Mouse (Mus musculus): ENCODE data around the gene Itga9. TPM values are rescaled to one million over a fixed set of nuclear protein-coding genes. Genes with fewer than 3 reads are reported as not detected.

Gene Itga9
- polyA plus RNA-seq, 1 experiment from 2014 or later, result 2.0 TPM

GRCm38 (mm10) chr9:118831080-118831479, 224.6 kb downstream of the Itga9 start:
- Histone ChIP-seq H3K4me1 (no peaks in the 10 kb centered on the region; the same call in 1 of the 2 replicates), H3K27me3 (replicated peaks) (no peaks in the 10 kb centered on the region), H3K9ac (no peak overlapping the region), H3K9me3 (no peaks in the 10 kb centered on the region), H3K4me2 (no peak overlapping the region), H3K4me3 (no peak overlapping the region), H3K36me3 (replicated peaks) (no peaks in the 10 kb centered on the region), H3K27ac (no peak overlapping the region)
- 59% methylated on average over 11 of the region's 11 CpGs for WGBS
- no peak for ATAC-seq (replicated peaks)

- no peak overlapping the region for H3K9ac ChIP-seq
- 81% methylated on average over 3 of the region's 3 CpGs for WGBS
- H3K36me3 ChIP-seq (replicated peaks), result no peaks in the 10 kb centered on the region
- H3K9me3 ChIP-seq, result no peaks in the 10 kb centered on the region
- H3K4me2 ChIP-seq, result no peak overlapping the region
- H3K27ac ChIP-seq, result no peak overlapping the region
- no peaks in the 10 kb centered on the region for H3K27me3 ChIP-seq (replicated peaks)
- no peaks in the 10 kb centered on the region; the same call in 1 of the 2 replicates for H3K4me1 ChIP-seq
- no peak for ATAC-seq (replicated peaks)
- no peak overlapping the region for H3K4me3 ChIP-seq
Measured at GRCm38 (mm10) chr9:118832533-118832932, 226.0 kb downstream of the Itga9 start.

- Histone ChIP-seq H3K4me3 (no peak overlapping the region), H3K27me3 (replicated peaks) (no peaks in the 10 kb centered on the region), H3K9ac (no peak overlapping the region), H3K9me3 (no peaks in the 10 kb centered on the region), H3K36me3 (replicated peaks) (no peaks in the 10 kb centered on the region), H3K4me1 (no peaks in the 10 kb centered on the region; the same call in 1 of the 2 replicates), H3K27ac (no peak overlapping the region), H3K4me2 (no peak overlapping the region)
- 77% methylated on average over 8 of the region's 8 CpGs for WGBS
- no peak for ATAC-seq (replicated peaks)
Measured at GRCm38 (mm10) chr9:118833413-118833812, 226.9 kb downstream of the Itga9 start.

GRCm38 (mm10) chr9:118838910-118839667, 232.6 kb downstream of the Itga9 start:
- Histone ChIP-seq H3K27ac (no peak overlapping the region), H3K36me3 (replicated peaks) (no peaks in the 10 kb centered on the region), H3K4me1 (no peaks in the 10 kb centered on the region), H3K9ac (no peak overlapping the region), H3K27me3 (replicated peaks) (no peaks in the 10 kb centered on the region), H3K4me3 (no peak overlapping the region), H3K9me3 (no peaks in the 10 kb centered on the region), H3K4me2 (no peak overlapping the region)
- no peak for ATAC-seq (replicated peaks)
- 82% methylated on average over 7 of the region's 7 CpGs for whole genome bisulfite sequencing

- H3K9me3 ChIP-seq, result no peaks in the 10 kb centered on the region
- no peak overlapping the region for H3K27ac ChIP-seq
- no peak overlapping the region for H3K4me2 ChIP-seq
- 87% methylated on average over 6 of the region's 6 CpGs for WGBS
- ATAC-seq (replicated peaks), result no peak
- no peaks in the 10 kb centered on the region for H3K36me3 ChIP-seq (replicated peaks)
- no peak overlapping the region for H3K4me3 ChIP-seq
- H3K27me3 ChIP-seq (replicated peaks), result no peaks in the 10 kb centered on the region
- no peaks in the 10 kb centered on the region for H3K4me1 ChIP-seq
- H3K9ac ChIP-seq, result no peak overlapping the region
Measured at GRCm38 (mm10) chr9:118841247-118841646, 234.8 kb downstream of the Itga9 start.

- Histone ChIP-seq H3K4me1 (no peaks in the 10 kb centered on the region), H3K4me3 (no peak overlapping the region), H3K27ac (no peak overlapping the region), H3K27me3 (replicated peaks) (no peaks in the 10 kb centered on the region), H3K9ac (no peak overlapping the region), H3K9me3 (no peaks in the 10 kb centered on the region), H3K36me3 (replicated peaks) (no peaks in the 10 kb centered on the region), H3K4me2 (no peak overlapping the region)
- 81% methylated on average over 7 of the region's 7 CpGs for WGBS
- no peak for ATAC-seq (replicated peaks)
Measured at GRCm38 (mm10) chr9:118841907-118842432, 235.5 kb downstream of the Itga9 start.

GRCm38 (mm10) chr9:118843711-118844110, 237.2 kb downstream of the Itga9 start:
- H3K27ac ChIP-seq, result no peak overlapping the region
- H3K27me3 ChIP-seq (replicated peaks), result no peaks in the 10 kb centered on the region
- no peak overlapping the region for H3K4me2 ChIP-seq
- H3K9ac ChIP-seq, result no peak overlapping the region
- no peaks in the 10 kb centered on the region for H3K36me3 ChIP-seq (replicated peaks)
- H3K9me3 ChIP-seq, result no peaks in the 10 kb centered on the region
- H3K4me1 ChIP-seq, result no peaks in the 10 kb centered on the region
- no peak overlapping the region for H3K4me3 ChIP-seq
- 86% methylated on average over 5 of the region's 5 CpGs for WGBS
- ATAC-seq (replicated peaks), result no peak

GRCm38 (mm10) chr9:118845003-118845402, 238.5 kb downstream of the Itga9 start:
- 75% methylated on average over 5 of the region's 5 CpGs for WGBS
- no peak overlapping the region for H3K27ac ChIP-seq
- ATAC-seq (replicated peaks), result no peak
- no peaks in the 10 kb centered on the region for H3K9me3 ChIP-seq
- H3K4me2 ChIP-seq, result no peak overlapping the region
- H3K4me3 ChIP-seq, result no peak overlapping the region
- H3K27me3 ChIP-seq (replicated peaks), result no peaks in the 10 kb centered on the region
- no peak overlapping the region for H3K9ac ChIP-seq
- H3K4me1 ChIP-seq, result no peaks in the 10 kb centered on the region
- H3K36me3 ChIP-seq (replicated peaks), result no peaks in the 10 kb centered on the region

- no peak overlapping the region for H3K9ac ChIP-seq
- no peaks in the 10 kb centered on the region for H3K4me1 ChIP-seq
- H3K36me3 ChIP-seq (replicated peaks), result no peaks in the 10 kb centered on the region
- ATAC-seq (replicated peaks), result no peak
- no peaks in the 10 kb centered on the region for H3K27me3 ChIP-seq (replicated peaks)
- H3K27ac ChIP-seq, result no peak overlapping the region
- no peak overlapping the region for H3K4me2 ChIP-seq
- no peaks in the 10 kb centered on the region for H3K9me3 ChIP-seq
- H3K4me3 ChIP-seq, result no peak overlapping the region
- 93% methylated on average over 3 of the region's 3 CpGs for WGBS
Measured at GRCm38 (mm10) chr9:118846766-118847165, 240.3 kb downstream of the Itga9 start.

GRCm38 (mm10) chr9:118856665-118857064, 250.2 kb downstream of the Itga9 start:
- Histone ChIP-seq H3K4me1 (no peaks in the 10 kb centered on the region), H3K9ac (no peak overlapping the region), H3K27me3 (replicated peaks) (no peaks in the 10 kb centered on the region), H3K27ac (no peak overlapping the region), H3K9me3 (no peaks in the 10 kb centered on the region), H3K36me3 (replicated peaks) (no peaks in the 10 kb centered on the region), H3K4me2 (no peak overlapping the region), H3K4me3 (no peak overlapping the region)
- no peak for ATAC-seq (replicated peaks)
- WGBS, result 85% methylated on average over 9 of the region's 9 CpGs

GRCm38 (mm10) chr9:118860613-118861141, 254.2 kb downstream of the Itga9 start:
- Histone ChIP-seq H3K9me3 (no peaks in the 10 kb centered on the region), H3K27me3 (replicated peaks) (no peaks in the 10 kb centered on the region), H3K4me2 (no peak overlapping the region), H3K4me1 (no peaks in the 10 kb centered on the region), H3K27ac (no peak overlapping the region), H3K4me3 (no peak overlapping the region), H3K9ac (no peak overlapping the region), H3K36me3 (replicated peaks) (no peaks in the 10 kb centered on the region)
- no peak for ATAC-seq (replicated peaks)
- 79% methylated on average over 12 of the region's 12 CpGs for WGBS

- no peak overlapping the region for H3K9ac ChIP-seq
- no peak overlapping the region for H3K27ac ChIP-seq
- H3K36me3 ChIP-seq (replicated peaks), result no peaks in the 10 kb centered on the region
- 88% methylated on average over 12 of the region's 12 CpGs for WGBS
- ATAC-seq (replicated peaks), result no peak
- no peak overlapping the region for H3K4me3 ChIP-seq
- H3K4me1 ChIP-seq, result no peaks in the 10 kb centered on the region
- H3K4me2 ChIP-seq, result no peak overlapping the region
- H3K27me3 ChIP-seq (replicated peaks), result no peaks in the 10 kb centered on the region
- no peaks in the 10 kb centered on the region for H3K9me3 ChIP-seq
Measured at GRCm38 (mm10) chr9:118862214-118862613, 255.7 kb downstream of the Itga9 start.

GRCm38 (mm10) chr9:118862852-118863260, 256.4 kb downstream of the Itga9 start:
- Histone ChIP-seq H3K4me1 (no peaks in the 10 kb centered on the region), H3K4me2 (no peak overlapping the region), H3K4me3 (no peak overlapping the region), H3K9me3 (no peaks in the 10 kb centered on the region), H3K27ac (no peak overlapping the region), H3K36me3 (replicated peaks) (no peaks in the 10 kb centered on the region), H3K9ac (no peak overlapping the region), H3K27me3 (replicated peaks) (no peaks in the 10 kb centered on the region)
- ATAC-seq (replicated peaks), result no peak
- WGBS, result 75% methylated on average over 9 of the region's 9 CpGs

All from midbrain, embryonic 15.5 days (tissue).